Mouse (Mus musculus) splenic B cell, adult 2 months (primary cell): Measurements from ENCODE around the gene Klf14.

ENCODE experiments used
- DNase-seq: peaks from one replicate; pipeline ENCODE4 v3.0.0-alpha.2; 2011; ENCODE audit warnings: low read depth, low spot score
- H3K27me3 ChIP-seq: 2 replicates; pipeline ENCODE4 v1.6.1; 2012; ENCODE audit warnings: mild to moderate bottlenecking, low read length, moderate library complexity, mixed read lengths; ENCODE audit not compliant: control insufficient read depth, poor library complexity, insufficient read depth, severe bottlenecking
- H3K36me3 ChIP-seq: 2 replicates; pipeline ENCODE4 v1.6.1; 2012; ENCODE audit warnings: mild to moderate bottlenecking, low read length, moderate library complexity, mixed read lengths; ENCODE audit not compliant: control insufficient read depth, poor library complexity, insufficient read depth, severe bottlenecking

Gene Klf14

DNA sequence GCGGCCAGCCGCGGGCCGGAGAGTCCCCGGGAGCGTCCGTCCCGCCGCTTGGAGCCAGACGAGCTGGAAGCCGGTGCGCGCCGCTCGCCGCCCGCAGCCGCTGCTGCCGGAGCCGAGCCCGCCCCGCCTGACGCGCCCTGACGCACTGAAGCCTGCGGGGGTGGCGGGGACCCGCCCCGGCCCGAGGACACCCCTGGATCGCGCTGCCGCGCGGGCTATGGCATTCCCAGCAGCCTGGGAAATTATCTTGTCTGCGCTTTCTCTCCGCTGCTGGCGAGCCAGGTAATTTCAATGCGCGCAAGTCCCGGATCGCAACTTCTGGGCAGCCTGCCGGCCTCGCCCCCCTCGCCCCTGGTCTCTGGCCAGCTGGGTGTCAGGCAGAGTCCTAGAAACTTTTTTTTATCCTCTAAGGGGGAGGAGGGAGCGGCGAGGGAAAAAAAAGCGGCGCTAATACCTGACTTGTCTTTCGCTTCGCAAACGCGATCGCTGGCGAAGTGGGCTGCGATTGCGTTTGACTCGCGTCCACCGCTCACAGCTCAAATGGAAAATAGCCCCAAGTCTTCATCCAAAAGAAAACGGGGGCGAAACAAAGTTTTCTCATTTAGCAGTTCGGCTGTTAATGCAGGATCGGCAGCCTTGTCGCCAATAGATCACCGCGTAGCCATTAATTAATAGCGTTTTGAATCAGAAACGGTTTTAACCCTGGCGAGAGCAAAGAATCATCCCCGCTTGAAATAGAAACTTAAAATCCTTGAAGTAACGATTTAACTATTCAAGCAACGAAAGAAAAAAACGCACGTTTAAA is at the start of gene Klf14:
Gene Klf14, minus strand, starts transcription at position 343 of the 805 bp plus-strand sequence.
- Histone ChIP-seq H3K36me3 (no peaks in the 10 kb centered on the region), H3K27me3 (no peaks in the 10 kb centered on the region)
- DNase-seq: no peak

DNA sequence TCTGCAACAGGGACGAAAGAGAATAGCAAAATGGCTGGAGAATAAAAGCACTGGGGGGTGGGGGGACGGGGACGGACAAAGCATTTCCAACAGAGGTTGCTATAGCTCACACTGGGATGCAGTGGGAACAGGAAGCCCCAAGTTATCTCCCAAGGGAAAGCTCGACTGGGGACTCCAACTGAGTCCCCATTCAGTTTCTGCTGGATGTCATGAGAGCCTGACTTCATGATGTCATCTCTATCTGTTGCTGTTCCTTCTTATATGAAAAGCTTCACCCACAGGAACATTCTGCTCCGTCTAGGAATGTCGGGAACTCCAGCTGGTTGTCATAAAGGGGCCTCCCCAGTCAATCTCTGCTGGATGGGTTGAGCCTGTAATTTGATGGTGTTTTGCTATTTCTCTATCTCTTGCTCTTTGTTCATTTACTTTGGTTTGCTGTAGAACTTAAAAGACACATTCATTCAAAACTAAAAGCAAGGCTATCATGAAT is 47.3 kb upstream of the Klf14 start:
- Histone ChIP-seq H3K27me3 (no peaks in the 10 kb centered on the region), H3K36me3 (no peaks in the 10 kb centered on the region)
- no peak for DNase-seq

DNA sequence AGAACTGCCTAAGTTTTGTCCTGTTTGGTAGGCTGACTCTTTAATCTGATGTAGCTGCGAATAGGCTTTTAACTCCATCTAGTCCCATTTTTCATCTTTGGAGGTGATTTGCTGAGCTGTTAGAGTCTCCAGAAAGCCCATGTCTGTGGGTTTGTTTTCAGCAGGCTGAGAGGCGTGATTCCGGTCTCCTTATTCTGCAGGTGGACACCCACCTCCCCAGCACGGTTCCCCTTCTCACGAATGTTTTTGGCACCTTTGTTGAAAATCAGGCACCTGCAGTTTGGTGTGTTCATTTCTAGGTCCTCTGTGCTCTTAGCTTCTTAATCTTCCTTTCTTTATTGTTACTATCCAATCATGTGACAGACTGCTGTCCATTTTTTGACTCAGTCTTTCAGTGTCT is 27.5 kb upstream of the Klf14 start:
- H3K27me3 ChIP-seq: no peaks in the 10 kb centered on the region
- no peak for DNase-seq
- no peaks in the 10 kb centered on the region for H3K36me3 ChIP-seq

DNA sequence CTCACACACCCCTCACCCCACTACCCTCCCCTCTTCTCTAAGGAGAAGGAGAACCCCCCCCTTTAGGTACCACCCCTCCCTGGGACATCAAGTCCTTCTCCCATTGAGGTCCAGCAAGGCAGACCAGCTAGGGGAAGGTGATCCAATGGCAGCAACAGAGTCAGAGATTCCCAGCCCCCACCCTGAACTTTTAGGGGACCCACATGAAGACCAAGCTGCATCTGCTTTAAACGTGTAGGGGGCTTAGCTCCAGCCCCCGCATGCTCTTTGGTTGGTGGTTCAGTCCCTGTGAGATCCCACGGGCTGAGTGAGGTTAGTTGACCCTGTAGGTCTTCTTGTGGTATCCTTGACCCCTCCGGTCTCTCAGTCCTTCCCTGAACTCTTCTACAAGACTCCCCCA is 24.1 kb upstream of the Klf14 start:
- Histone ChIP-seq H3K36me3 (no peaks in the 10 kb centered on the region), H3K27me3 (no peaks in the 10 kb centered on the region)
- DNase-seq: no peak

DNA sequence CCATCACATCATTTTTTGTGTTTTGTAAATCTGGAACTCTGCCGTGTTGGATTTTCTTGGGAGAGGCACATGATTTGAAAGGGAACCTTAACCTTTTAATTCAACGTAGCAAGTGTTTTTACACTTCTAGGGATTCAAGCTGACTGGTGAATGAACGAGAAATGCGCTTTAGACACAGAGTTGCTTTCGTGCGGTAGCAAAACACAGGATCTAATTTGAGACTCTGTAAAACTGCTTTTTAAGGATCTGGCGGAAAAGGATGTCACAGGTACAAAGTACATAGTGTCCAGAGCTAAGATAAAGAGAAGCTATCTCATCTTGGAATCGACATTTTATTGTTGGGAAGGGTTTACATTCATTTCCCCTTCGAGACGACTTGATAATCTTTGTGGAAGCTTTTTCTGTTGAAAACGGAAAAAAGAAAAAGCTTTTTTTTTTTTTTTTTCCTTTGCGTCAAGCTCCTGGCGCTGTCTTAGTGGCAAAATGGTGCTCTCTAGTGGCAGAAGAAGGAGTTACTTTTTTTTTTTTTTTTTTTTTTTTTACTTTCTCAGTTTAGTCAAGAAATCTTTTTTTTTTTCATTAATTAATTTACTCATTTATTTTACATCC is 23.6 kb upstream of the Klf14 start:
- no peaks in the 10 kb centered on the region for H3K27me3 ChIP-seq
- H3K36me3 ChIP-seq: no peaks in the 10 kb centered on the region
- DNase-seq: peak; percentile 56

DNA sequence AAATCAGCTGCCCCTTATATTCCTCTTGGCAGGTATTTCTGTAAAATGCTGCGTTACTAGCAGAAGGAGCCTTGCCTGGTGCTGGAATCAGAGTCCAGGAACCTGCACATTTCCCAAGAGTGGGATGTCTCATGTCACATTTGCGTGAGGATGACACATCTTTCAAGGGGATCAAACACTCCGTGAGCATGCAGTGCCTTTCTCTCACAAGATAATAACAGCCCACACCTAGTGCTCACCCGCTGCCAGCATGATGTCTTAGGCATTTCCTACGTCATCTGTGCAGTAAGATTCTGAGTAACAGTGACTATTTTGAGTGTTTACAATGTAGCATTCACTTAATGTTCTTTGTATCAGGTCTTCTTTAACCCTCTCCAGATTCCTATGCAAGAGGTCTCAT is 22.5 kb upstream of the Klf14 start:
- no peak for DNase-seq
- Histone ChIP-seq H3K36me3 (no peaks in the 10 kb centered on the region), H3K27me3 (no peaks in the 10 kb centered on the region)

DNA sequence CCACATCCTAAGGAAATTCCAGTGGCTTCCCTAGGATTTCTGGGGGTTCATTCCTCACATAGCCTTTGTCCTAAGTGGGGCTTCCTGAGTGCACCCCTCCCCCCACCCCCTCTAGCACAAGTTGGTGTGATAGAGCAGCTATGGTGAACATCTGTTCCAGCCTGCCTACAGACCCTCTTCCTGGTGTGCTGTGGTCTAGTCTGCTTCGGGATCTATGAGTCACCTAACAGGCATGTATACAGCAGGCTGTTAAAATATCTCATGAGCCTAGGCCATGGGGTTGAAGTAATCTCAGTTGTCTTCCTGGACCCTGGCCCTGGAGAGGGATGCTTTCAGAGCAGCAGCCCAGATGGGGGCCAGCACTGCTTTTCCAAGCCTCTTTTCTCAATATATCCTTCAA is 19.7 kb upstream of the Klf14 start:
- Histone ChIP-seq H3K36me3 (no peaks in the 10 kb centered on the region), H3K27me3 (no peaks in the 10 kb centered on the region)
- DNase-seq: no peak

DNA sequence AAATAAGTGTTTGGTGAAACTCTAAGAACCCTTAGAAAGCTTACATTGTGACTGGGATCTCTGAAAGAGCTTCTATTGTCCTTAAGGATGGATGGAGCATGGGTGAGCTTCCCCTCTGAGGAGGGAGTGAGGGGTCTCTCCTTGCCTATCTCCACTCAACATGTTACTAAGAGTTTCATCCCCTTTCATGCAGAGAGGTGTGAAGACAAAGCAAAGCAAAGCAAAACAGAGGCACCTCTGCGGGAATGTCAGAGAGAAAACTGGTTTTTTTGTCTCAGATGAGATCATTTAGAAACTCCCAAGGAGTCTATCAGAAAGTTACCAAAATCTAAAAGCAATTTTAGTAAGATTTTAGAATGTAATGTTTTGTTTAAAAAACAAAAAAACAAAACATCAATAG is 13.2 kb upstream of the Klf14 start:
- DNase-seq: no peak
- H3K27me3 ChIP-seq: no peaks in the 10 kb centered on the region; the same call in 1 of the 2 replicates
- H3K36me3 ChIP-seq: no peaks in the 10 kb centered on the region

DNA sequence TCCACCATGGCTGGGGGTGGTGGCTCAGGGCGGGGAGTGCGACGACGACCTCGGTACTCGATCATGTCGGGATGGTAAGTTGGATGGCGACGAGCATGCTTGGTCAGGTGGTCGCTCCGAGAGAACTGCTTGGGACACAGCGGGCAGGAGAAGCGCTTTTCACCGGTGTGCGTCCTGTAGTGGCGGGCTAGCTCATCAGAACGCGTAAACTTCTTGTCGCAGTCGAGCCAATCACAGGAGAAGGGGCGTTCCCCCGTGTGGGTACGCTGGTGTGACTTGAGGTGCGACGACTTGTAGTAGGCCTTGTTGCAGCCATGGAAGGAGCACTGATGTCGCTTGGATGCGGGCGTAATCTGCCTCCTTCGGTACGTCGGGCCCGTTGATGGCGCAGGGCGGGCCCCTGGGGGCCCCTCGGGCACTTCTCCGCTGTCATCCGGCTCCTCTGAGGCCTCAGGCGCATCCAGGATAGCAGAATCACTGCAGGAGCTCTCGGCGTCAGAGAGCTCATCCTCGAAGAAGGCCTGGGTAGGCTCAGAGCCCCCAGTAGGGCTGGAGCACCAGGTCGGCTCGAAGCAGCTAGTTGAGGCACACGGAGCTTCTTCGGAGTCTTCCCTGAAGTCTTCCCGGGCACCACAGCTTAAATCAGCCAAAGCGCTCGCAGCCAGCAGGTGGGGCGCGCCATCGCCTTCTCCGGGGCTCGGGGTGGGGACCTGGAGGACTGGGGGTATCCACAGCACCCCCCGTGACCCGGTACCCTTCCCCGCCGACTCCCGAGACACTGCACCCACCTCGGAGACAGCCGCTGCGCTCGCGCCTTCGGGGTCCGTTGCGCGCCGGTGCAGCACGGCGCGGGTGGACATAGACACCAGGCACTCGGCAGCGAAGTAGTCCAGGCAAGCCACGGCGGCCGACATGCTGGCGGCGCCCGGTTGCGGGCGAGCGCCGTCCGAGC is 818 bp downstream of the Klf14 start:
- no peaks in the 10 kb centered on the region for H3K36me3 ChIP-seq
- no peak for DNase-seq
- no peaks in the 10 kb centered on the region for H3K27me3 ChIP-seq

DNA sequence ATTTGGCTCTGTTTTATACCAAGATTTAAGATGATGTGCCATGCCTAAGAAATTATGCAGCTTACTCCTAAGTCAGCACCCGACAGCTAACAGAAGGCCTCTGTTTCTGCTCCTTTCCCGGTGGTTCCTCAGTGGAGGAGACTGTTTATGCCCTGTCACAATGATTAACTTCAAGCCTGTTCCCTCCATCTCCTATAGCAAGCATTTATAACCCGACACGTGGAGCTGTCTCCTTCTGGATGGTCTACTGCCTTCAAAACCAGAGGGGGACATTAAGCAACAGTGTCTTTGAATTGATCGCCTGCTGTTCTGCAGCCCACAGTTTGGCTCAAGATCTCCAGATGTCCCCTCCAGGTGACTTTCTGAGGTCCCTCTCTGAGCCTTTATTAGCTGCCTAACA is 19.6 kb downstream of the Klf14 start:
- DNase-seq: no peak
- no peaks in the 10 kb centered on the region for H3K36me3 ChIP-seq
- H3K27me3 ChIP-seq: no peaks in the 10 kb centered on the region

DNA sequence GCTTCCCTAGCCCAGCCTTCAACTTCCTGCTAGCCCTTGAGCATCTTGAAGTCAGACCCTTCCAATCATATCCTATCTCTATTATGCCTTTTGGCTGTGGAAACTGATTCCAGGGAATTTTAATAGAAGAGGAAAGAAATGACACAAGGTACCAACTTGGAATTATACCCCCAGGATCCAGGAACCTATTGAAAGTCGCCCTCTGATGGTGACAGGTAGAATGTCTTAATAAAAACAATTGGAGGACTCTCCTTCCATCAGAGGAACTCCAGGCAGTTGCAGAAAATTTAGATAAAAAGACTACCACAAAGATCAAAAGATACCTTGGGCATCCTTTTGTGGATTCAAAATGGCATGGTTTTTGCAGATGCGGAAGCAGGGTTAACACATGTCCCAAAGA is 36.1 kb downstream of the Klf14 start:
- H3K36me3 ChIP-seq: no peaks in the 10 kb centered on the region
- no peaks in the 10 kb centered on the region for H3K27me3 ChIP-seq
- peak; percentile 9 for DNase-seq

DNA sequence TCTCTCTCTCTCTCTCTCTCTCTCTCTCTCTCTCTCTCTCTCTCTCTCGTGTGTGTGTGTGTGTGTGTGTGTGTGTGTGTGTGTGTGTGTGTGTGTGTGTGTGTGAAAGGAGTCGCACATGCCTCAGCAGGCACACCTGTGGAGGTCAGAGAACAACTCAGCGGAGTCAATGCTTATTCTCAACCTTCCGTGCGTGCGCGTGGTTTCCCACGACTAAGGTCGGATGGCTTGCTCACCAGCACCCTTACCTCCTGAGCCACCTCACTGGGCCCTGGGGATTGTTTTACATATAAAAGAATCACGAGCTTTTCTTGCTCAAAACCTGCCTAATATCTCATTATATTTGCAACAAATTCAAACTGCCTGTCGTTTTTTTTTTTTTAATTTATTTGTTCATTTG is 37.1 kb downstream of the Klf14 start:
- peak; percentile 80 for DNase-seq
- no peaks in the 10 kb centered on the region for H3K27me3 ChIP-seq
- no peaks in the 10 kb centered on the region for H3K36me3 ChIP-seq

DNA sequence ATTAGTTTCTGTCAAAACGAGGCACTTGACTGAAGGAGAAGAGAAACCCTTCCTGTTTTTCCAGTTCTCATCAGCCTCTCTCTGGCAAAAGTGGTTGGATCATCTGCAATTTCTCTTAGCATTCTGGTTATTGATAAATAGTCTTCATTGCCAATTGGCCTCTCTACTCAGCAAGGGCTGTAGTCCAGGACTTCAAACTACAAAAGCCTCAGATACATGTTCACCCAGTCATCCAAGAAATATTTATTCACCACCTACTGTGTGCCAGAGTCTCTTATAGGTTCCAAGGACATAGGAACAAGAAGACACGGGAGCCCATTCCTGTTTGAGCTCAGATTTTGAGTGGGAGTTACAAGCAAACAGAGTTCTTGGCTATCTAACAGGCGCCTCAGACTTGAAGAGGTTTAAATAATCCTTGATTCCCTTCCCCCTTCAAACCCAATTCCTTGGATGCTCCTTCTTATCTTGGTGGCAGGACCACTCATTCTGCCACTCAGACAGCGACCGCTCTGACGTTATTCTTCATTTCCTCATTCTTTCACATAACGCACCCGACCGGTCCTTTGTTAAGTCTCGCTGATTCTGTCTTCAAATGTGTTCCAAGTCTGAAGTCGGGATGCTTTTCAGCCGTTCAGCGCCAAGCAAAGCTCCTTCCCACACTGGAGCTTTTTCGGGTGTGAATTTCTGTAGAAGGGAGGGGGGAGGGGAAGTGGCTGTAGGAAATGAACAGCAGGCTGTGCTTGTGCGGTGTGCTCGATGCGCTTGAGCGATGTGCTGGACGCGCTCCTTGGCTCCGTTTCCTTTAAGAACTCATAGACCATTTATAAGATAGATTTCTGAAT is 37.8 kb downstream of the Klf14 start:
- Histone ChIP-seq H3K27me3 (no peaks in the 10 kb centered on the region), H3K36me3 (no peaks in the 10 kb centered on the region)
- peak; percentile 75 for DNase-seq

DNA sequence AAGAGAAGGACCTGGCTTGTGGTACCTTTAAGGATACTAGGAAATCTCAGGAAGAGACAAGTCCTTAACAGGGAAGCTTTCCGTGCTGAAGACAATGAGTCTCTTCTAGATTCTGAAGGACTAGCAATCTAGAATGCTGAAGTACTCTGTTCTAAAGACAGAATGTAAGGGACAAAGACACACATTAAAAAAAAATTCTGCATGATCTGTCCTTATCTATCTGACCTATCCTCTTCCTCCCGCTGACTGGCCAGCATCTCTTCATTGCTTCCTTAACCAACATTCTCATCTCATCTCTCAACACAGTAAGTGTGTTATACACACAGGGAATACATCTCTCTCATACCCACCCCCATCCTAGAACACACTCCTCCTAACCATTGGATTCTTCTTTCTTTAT is 43.4 kb downstream of the Klf14 start, which contains the start of gene Tsga13:
Gene Tsga13, minus strand, starts transcription at position 101 of the 400 bp plus-strand sequence.
- Histone ChIP-seq H3K36me3 (no peaks in the 10 kb centered on the region), H3K27me3 (no peaks in the 10 kb centered on the region)
- DNase-seq: no peak
